Mouse (Mus musculus) CH12.LX (cell line): Measurements from ENCODE around the gene Phactr3. TPM values are rescaled to one million over a fixed set of nuclear protein-coding genes. Genes with fewer than 3 reads are reported as not detected.

Experiments used
- DNase-seq: peaks from one replicate; pipeline ENCODE4 v3.0.0-alpha.2; 2013; ENCODE audit errors: extremely low read depth
- H3K27ac ChIP-seq: 2 replicates; pipeline ENCODE4 v1.5.1; 2012; ENCODE audit warnings: low read depth, mild to moderate bottlenecking, control low read depth, moderate library complexity; ENCODE audit not compliant: insufficient read depth
- H3K27me3 ChIP-seq: replicated peaks from 2 replicates; pipeline ENCODE3; 2012; ENCODE audit warnings: inconsistent platforms
- H3K36me3 ChIP-seq, 2 experiments: replicated peaks in 1 of 2; 2 replicates each; pipeline versions ENCODE3 to v1.6.1; 2012; ENCODE audit warnings: inconsistent platforms in 1 of 2, low read length in 1 of 2, mild to moderate bottlenecking in 1 of 2, mixed read lengths in 1 of 2, moderate library complexity in 1 of 2; ENCODE audit not compliant: control insufficient read depth in 1 of 2, insufficient read depth in 1 of 2
- H3K4me1 ChIP-seq, 2 experiments: 2 replicates each; pipeline ENCODE4 v1.6.1; 2012; ENCODE audit warnings: inconsistent platforms in 1 of 2, moderate library complexity in 1 of 2; ENCODE audit not compliant: insufficient read depth in 2 of 2, control insufficient read depth in 1 of 2
- H3K4me2 ChIP-seq: 2 replicates; pipeline ENCODE4 v1.6.1; 2012; ENCODE audit warnings: low read depth, mild to moderate bottlenecking, control low read depth; ENCODE audit not compliant: poor library complexity, insufficient read depth, severe bottlenecking
- H3K4me3 ChIP-seq, 3 experiments: fragments of 150-350 bp in 1 of 3; sonication (generic) in 1 of 3; replicated peaks in 1 of 3; 2 replicates each; pipeline versions ENCODE3 to v1.5.1; 2011 to 2012; ENCODE audit warnings: low read depth in 2 of 3, low read length in 2 of 3, mild to moderate bottlenecking in 2 of 3, moderate library complexity in 2 of 3, control low read depth in 1 of 3, improper control_type of control experiment in 1 of 3, inconsistent platforms in 1 of 3, mixed read lengths in 1 of 3; ENCODE audit not compliant: poor library complexity in 1 of 3
- H3K79me2 ChIP-seq: replicated peaks from 2 replicates; pipeline ENCODE4 v1.6.1; 2012; ENCODE audit warnings: mild to moderate bottlenecking, moderate library complexity; ENCODE audit not compliant: control insufficient read depth, poor library complexity, insufficient read depth, severe bottlenecking; ENCODE audit errors: extremely low read depth
- H3K9ac ChIP-seq: 2 replicates; pipeline ENCODE4 v1.6.1; 2012; ENCODE audit warnings: low read depth, mild to moderate bottlenecking, control low read depth, moderate library complexity; ENCODE audit not compliant: insufficient read depth
- H3K9me3 ChIP-seq: replicated peaks from 2 replicates; pipeline ENCODE3; 2012; ENCODE audit warnings: low read length, inconsistent platforms, mixed read lengths
- BHLHE40 ChIP-seq: IDR thresholded peaks from 2 replicates; pipeline ENCODE4 v1.6.1; 2011; ENCODE audit warnings: mild to moderate bottlenecking, low read depth, low read length, improper control_type of control experiment
- CHD1 ChIP-seq: IDR thresholded peaks from 2 replicates; pipeline ENCODE4 v1.6.1; 2012; ENCODE audit warnings: low read depth, low read length, improper control_type of control experiment, inconsistent platforms
- CTCF ChIP-seq, 2 experiments: IDR thresholded peaks in 1 of 2; conservative IDR thresholded peaks in 1 of 2; 2 replicates each; pipeline ENCODE4 v1.5.1; 2011 to 2012; ENCODE audit warnings: low read depth in 2 of 2, low read length in 2 of 2, improper control_type of control experiment in 1 of 2, inconsistent platforms in 1 of 2, mild to moderate bottlenecking in 1 of 2, moderate library complexity in 1 of 2
- EP300 ChIP-seq: IDR thresholded peaks from 2 replicates; pipeline ENCODE4 v1.6.1; 2011; ENCODE audit warnings: low read length, improper control_type of control experiment
- ETS1 ChIP-seq: conservative IDR thresholded peaks from 2 replicates; pipeline ENCODE4 v1.6.1; 2012; ENCODE audit warnings: low read depth, mild to moderate bottlenecking, inconsistent platforms, low read length, improper control_type of control experiment, moderate library complexity
- KAT2A ChIP-seq: IDR thresholded peaks from 2 replicates; pipeline ENCODE4 v1.6.1; 2012; ENCODE audit warnings: low read length, improper control_type of control experiment, inconsistent platforms; ENCODE audit not compliant: insufficient replicate concordance
- MAX ChIP-seq: IDR thresholded peaks from 2 replicates; pipeline ENCODE4 v1.6.1; 2011; ENCODE audit warnings: low read length, improper control_type of control experiment
- MAZ ChIP-seq: IDR thresholded peaks from 2 replicates; pipeline ENCODE4 v1.6.1; 2012; ENCODE audit warnings: low read depth, mild to moderate bottlenecking, inconsistent platforms, low read length, improper control_type of control experiment, moderate library complexity
- MXI1 ChIP-seq: IDR thresholded peaks from 2 replicates; pipeline ENCODE4 v1.6.1; 2011; ENCODE audit warnings: mild to moderate bottlenecking, low read depth, low read length, improper control_type of control experiment
- MYC ChIP-seq: IDR thresholded peaks from 2 replicates; pipeline ENCODE4 v1.6.1; 2011; ENCODE audit warnings: low read depth, mild to moderate bottlenecking, improper control_type of control experiment, low read length
- NRF1 ChIP-seq: IDR thresholded peaks from 2 replicates; pipeline ENCODE4 v1.6.1; 2014; ENCODE audit warnings: low read depth, mild to moderate bottlenecking, inconsistent platforms, low read length, improper control_type of control experiment, moderate library complexity
- POLR2AphosphoS2 ChIP-seq: IDR thresholded peaks from 2 replicates; pipeline ENCODE4 v1.6.1; 2011; ENCODE audit warnings: low read depth, low read length, improper control_type of control experiment
- RAD21 ChIP-seq: IDR thresholded peaks from 2 replicates; pipeline ENCODE4 v1.6.1; 2011; ENCODE audit warnings: low read depth, mild to moderate bottlenecking, low read length, improper control_type of control experiment, moderate library complexity
- RCOR1 ChIP-seq: conservative IDR thresholded peaks from 2 replicates; pipeline ENCODE4 v1.6.1; 2012; ENCODE audit warnings: low read depth, mild to moderate bottlenecking, inconsistent platforms, low read length, improper control_type of control experiment
- SIN3A ChIP-seq: IDR thresholded peaks from 2 replicates; pipeline ENCODE4 v1.6.1; 2012; ENCODE audit warnings: low read length, improper control_type of control experiment, inconsistent platforms
- TBP ChIP-seq: conservative IDR thresholded peaks from 2 replicates; pipeline ENCODE4 v1.6.1; 2011; ENCODE audit warnings: low read depth, low read length, improper control_type of control experiment
- TCF12 ChIP-seq: IDR thresholded peaks from 2 replicates; pipeline ENCODE4 v1.6.1; 2014; ENCODE audit warnings: low read depth, mild to moderate bottlenecking, inconsistent platforms, low read length, improper control_type of control experiment
- USF1 ChIP-seq: IDR thresholded peaks from 2 replicates; pipeline ENCODE4 v1.6.1; 2014; ENCODE audit warnings: low read depth, mild to moderate bottlenecking, inconsistent platforms, low read length, improper control_type of control experiment
- ZC3H11A ChIP-seq: IDR thresholded peaks from 2 replicates; pipeline ENCODE4 v1.6.1; 2012; ENCODE audit warnings: low read depth, mild to moderate bottlenecking, inconsistent platforms, low read length, improper control_type of control experiment
- ZKSCAN1 ChIP-seq: IDR thresholded peaks from 2 replicates; pipeline ENCODE4 v1.6.1; 2012; ENCODE audit warnings: low read depth, inconsistent platforms, low read length, improper control_type of control experiment, borderline replicate concordance
- ZMIZ1 ChIP-seq: IDR thresholded peaks from 2 replicates; pipeline ENCODE4 v1.6.1; 2012; ENCODE audit warnings: low read depth, mild to moderate bottlenecking, inconsistent platforms, low read length, improper control_type of control experiment
- dilution Hi-C: fragments of 300-500 bp; cut with MboI; formaldehyde crosslinking; loops from 2 replicates; pipeline ENCODE4 v1.14.3; 2020; ENCODE audit warnings: low sequenced_read_pairs; ENCODE audit not compliant: extremely low pct_unique_long_range_greater_than_20kb, extremely low pct_ligation_motif_present
- in situ Hi-C: fragments of 300-500 bp; cut with MboI; formaldehyde crosslinking; loops from 3 replicates; pipeline ENCODE4 v1.14.3; 2019; ENCODE audit warnings: low sequenced_read_pairs, low pct_ligation_motif_present, low pct_unique_long_range_greater_than_20kb, mixed read lengths
- polyA plus RNA-seq: library from polyadenylated mRNA; unstranded; fragments of >175 nt; gene quantifications from 2 replicates; pipeline ENCODE4 v1.2.1, GENCODE M21; 2012; ENCODE audit warnings: low read depth; ENCODE audit not compliant: insufficient read length
- total RNA-seq, 2 experiments: library from RNA; depleted of rRNA; stranded (reverse); fragments of 300-350 nt in 1 of 2; fragments of >200 nt in 1 of 2; gene quantifications; 2 replicates each; pipeline ENCODE4 v1.2.3; 2012 to 2014

Gene Phactr3
- total and polyA plus RNA-seq, 3 experiments: 0.21 to 0.75 TPM; not detected in 1

DNA sequence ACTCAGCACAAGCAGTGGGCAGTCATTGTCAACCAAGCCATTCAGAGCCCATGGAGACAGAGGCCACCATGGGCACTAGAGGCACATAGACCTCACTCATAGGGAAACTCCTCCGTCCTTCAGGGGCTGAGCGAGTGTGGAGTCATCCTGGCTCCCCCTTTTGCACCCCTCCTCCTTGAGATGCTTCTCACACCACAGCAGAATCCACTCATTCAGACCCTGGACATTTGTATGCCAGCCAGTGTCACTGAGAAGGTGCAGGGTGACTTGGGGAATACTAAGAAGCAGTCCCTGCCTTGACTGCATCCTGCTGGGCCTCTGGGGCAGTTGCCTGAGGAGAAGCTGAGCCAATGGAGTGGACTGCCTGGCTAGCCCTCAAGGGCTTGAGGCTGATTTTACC, 95.1 kb downstream of the Phactr3 start (continued):
- TF ChIP-seq ZKSCAN1: no peak

DNA sequence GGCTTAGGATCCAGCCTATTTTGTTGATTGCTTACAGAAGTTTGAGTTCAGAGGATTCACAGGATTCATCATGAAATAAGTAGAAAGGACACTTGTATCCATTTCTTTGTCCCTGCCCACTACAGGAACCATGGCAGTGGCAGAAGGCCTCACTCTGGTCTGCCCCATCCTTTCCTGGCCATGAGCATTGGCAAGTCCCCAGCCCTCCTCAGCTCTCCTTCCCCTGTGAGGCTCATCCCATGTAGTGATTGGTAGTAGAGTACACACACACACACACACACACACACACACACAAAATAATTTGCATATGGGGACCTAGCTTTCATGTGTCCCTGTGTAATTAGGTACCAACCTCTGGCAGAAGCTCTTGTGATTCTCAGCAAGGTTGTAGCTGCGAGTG, 95.8 kb downstream of the Phactr3 start:
- TF ChIP-seq POLR2AphosphoS2 (no peak), MAX (no peak), TBP (no peak), RAD21 (no peak), ZC3H11A (no peak), EP300 (no peak), CTCF (conservative IDR thresholded peaks at IDR 0.05 in 1 of 2, IDR thresholded peaks at IDR 0.05 in 1 of 2; ENCODE audit: low read depth in 2 of 2, low read length in 2 of 2) (no peak), RCOR1 (no peak), ZMIZ1 (no peak), NRF1 (no peak), MAZ (no peak)
- dilution Hi-C loops (no loop called here), in situ Hi-C loops (no loop called here)
- no peaks in the 10 kb centered on the region for H3K9me3 ChIP-seq
- H3K4me1 ChIP-seq: no peaks in the 10 kb centered on the region
- no peaks in the 10 kb centered on the region for H3K36me3 ChIP-seq
- peaks cover 48% of the 10 kb centered on the region for H3K27me3 ChIP-seq
- no peak for DNase-seq
- H3K4me3 ChIP-seq: no peak overlapping the region
- H3K79me2 ChIP-seq: no peaks in the 10 kb centered on the region
- no peak overlapping the region for H3K27ac ChIP-seq
- no peak overlapping the region for H3K4me2 ChIP-seq
- no peak overlapping the region for H3K9ac ChIP-seq

GRCm38 (mm10) chr2:178218461-178218860, 99.7 kb downstream of the Phactr3 start:
- Histone ChIP-seq H3K4me3 (no peak overlapping the region), H3K4me2 (no peak overlapping the region), H3K4me1 (peaks cover 0 to 2% of the 10 kb centered on the region in 2 experiments; a peak in 1 of 4 replicates), H3K9ac (no peak overlapping the region), H3K27ac (no peak overlapping the region), H3K79me2 (no peaks in the 10 kb centered on the region), H3K9me3 (no peaks in the 10 kb centered on the region), H3K27me3 (peaks cover 53% of the 10 kb centered on the region), H3K36me3 (no peaks in the 10 kb centered on the region)
- in situ Hi-C loops: no loop called here
- TF ChIP-seq ETS1: no peak
- no peak for TF ChIP-seq ZC3H11A
- no peak for TF ChIP-seq USF1
- no peak for TF ChIP-seq CHD1
- TF ChIP-seq BHLHE40: no peak
- TF ChIP-seq RCOR1: no peak
- TF ChIP-seq SIN3A: no peak
- no peak for TF ChIP-seq TCF12
- TF ChIP-seq EP300: no peak
- TF ChIP-seq MYC: no peak
- TF ChIP-seq ZKSCAN1: no peak
- no peak for TF ChIP-seq KAT2A
- TF ChIP-seq POLR2AphosphoS2: no peak
- TF ChIP-seq RAD21: no peak
- no peak for TF ChIP-seq MXI1
- no peak for TF ChIP-seq MAZ
- no peak for DNase-seq
- dilution Hi-C loops: no loop called here
